Mouse (Mus musculus) C3H10T1/2 (cell line): ENCODE measurements around the gene P4ha3. TPM values are rescaled to one million over a fixed set of nuclear protein-coding genes. Genes with fewer than 3 reads are reported as not detected.

Experiments used
- polyA plus RNA-seq, 2 experiments: library from polyadenylated mRNA; unstranded; fragments of >200 nt; fragmentation: generic; extraction: Trizol; gene quantifications; one replicate each; pipeline ENCODE4 v1.2.1; 2012; ENCODE audit warnings: missing spikeins in 2 of 2

Gene P4ha3
- 10 to 100 TPM in 1 of 2 experiments, 1 to 10 TPM in 1; 5.3 to 44.7 TPM for polyA plus RNA-seq

GRCm38 (mm10) chr7:100285383-100285782, at the start of gene P4ha3:
TSS of gene P4ha3 (plus strand) at chr7:100285520.

Other genes with a start within 250 kb of the P4ha3 start
- 1 to 10 TPM; 4.1 to 7.6 TPM for gene Pold3, start 164.0 kb upstream of the P4ha3 start, polyA plus RNA-seq
- 1 to 10 TPM; 5.2 to 5.5 TPM for gene Lipt2, start 126.2 kb upstream of the P4ha3 start, polyA plus RNA-seq
- gene Kcne3, start 109.0 kb upstream of the P4ha3 start, polyA plus RNA-seq: not detected
- under 1 TPM; 0.21 to 0.44 TPM for gene Pgm2l1, start 58.1 kb upstream of the P4ha3 start, polyA plus RNA-seq
- 1 to 10 TPM; 1.1 to 9.2 TPM for gene C2cd3, start 86.7 kb downstream of the P4ha3 start, polyA plus RNA-seq
- gene Ppme1, start 86.8 kb downstream of the P4ha3 start, polyA plus RNA-seq: 10 to 100 TPM; 10.9 to 26.6 TPM
- under 1 TPM in 1 of 2 experiments, not detected in 1; 0.05 TPM for gene Ucp3, start 187.5 kb downstream of the P4ha3 start, polyA plus RNA-seq
- under 1 TPM; 0.12 to 0.78 TPM for gene Ucp2, start 207.8 kb downstream of the P4ha3 start, polyA plus RNA-seq
- gene Dnajb13, start 229.4 kb downstream of the P4ha3 start, polyA plus RNA-seq: not detected